Mouse (Mus musculus): Measurements from ENCODE around the gene Unkl. TPM values are rescaled to one million over a fixed set of nuclear protein-coding genes. Genes with fewer than 3 reads are reported as not detected.

The Unkl gene
- polyA plus RNA-seq, 1 experiment, result 60.5 TPM

DNA sequence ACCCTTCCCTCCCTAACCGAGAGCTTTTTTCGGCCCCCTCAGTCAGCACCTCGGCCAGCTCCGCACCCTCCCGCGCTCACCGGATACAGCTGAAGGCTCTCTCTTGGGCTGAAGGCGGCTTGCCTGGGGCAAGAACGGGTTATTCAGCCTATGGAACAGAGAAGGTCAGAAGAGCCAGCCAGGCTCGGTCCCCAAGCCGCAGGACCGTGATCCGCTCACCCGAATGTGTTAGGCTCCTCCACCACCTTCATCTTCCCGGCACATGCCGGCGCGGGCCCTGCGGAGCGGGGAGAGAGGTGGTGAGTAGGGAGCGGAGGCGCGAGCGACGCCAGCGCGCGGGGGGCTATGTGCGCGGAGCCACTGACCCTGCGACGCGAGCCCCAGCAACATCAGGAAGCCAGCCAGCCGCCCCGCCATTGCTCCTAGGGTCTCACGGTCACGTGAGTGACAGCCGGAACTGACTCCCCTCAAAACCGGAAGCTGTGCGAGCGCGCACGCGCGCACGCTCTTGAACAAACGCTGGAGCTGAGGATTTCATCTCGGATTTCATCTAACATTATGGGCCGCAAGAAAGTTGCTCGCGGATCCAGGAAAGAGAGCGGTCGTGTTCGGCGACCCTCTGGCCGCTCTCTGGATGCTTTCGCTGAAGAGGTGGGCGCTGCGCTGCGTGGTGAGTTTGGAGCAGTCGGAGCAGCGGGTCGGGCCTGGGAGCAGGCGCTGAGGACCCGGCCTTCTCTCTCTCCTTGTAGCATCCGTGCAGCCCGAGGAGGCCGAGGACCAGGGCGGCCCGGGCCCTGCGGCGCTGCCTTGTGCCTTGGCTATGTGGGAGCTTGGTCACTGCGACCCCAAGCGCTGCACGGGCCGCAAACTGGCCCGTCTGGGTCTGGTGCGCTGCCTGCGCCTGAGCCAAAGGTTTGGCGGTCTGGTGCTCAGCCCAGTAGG is 51.8 kb downstream of the Unkl start, which contains the start of the genes Gnptg and Tsr3:
TSS of gene Gnptg (minus strand) at position 430 of the 942 bp plus-strand sequence.
TSS of gene Tsr3 (plus strand) at position 476 of the 942 bp plus-strand sequence.
- no peak for TF ChIP-seq GATA1 (IDR thresholded peaks at IDR 0.05; ENCODE audit: low read length)

DNA sequence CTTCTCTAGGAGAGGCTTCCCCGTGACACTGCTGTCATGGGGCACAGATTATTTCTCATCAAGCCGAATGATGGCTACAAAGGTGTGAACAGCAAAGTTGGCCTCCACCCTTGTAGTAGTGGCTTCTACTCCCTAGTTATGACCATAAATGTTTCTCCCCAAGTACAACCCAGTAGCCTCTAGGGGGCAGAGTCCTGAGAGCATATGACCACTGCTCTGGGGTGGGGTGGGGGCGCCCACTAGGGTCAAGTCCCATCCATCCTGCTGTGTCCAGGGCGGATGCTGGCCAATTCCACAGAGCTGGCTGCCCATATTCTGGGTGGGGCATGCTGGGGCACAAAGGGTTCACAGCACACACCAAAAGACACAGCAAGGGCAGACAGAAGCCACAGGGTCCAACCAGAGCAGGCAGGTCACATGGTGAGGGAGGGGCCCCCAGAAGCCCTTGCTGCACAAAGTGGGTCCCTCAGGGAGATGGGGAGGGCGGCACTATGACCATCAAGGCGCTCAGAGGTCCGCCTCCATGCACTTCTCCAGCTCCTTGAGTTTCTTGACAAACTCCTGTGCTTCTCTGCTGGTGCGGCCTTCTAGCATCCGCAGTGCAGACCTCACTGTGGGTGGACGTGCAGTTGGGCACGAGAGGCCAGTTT is 55.1 kb downstream of the Unkl start:
- no peak for TF ChIP-seq GATA1 (IDR thresholded peaks at IDR 0.05; ENCODE audit: low read length)

GRCm38 (mm10) chr17:25244239-25244638 is 56.0 kb downstream of the Unkl start:
- no peak for TF ChIP-seq GATA1 (IDR thresholded peaks at IDR 0.05; ENCODE audit: low read length)

GRCm38 (mm10) chr17:25248033-25248750 is 60.0 kb downstream of the Unkl start:
- no peak for TF ChIP-seq GATA1 (IDR thresholded peaks at IDR 0.05; ENCODE audit: low read length)

GRCm38 (mm10) chr17:25250181-25250835 is 62.1 kb downstream of the Unkl start:
- TF ChIP-seq GATA1 (IDR thresholded peaks at IDR 0.05; ENCODE audit: low read length), result no peak

GRCm38 (mm10) chr17:25252643-25253042 is 64.4 kb downstream of the Unkl start:
- no peak for TF ChIP-seq GATA1 (IDR thresholded peaks at IDR 0.05; ENCODE audit: low read length)

DNA sequence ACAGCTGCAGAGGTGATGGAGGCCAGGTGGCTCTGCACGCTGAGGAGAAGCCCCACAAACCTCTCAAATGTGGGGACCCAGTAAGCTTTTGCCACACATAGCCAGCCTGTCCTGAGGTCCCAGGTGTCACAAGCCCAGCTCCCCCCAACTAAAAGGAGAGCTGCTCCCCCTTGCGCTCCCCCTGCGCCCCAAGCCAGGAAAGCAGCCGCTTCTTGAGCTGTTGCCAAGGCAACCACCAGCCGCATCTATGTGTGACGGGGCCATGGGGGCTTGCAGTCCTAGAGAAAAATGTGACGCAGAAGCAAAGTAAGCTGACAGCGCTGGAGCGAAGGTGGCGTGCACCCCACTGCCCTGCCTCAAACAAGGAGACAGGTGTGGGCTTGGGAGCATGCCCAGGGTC is 65.6 kb downstream of the Unkl start:
- no peak for TF ChIP-seq GATA1 (IDR thresholded peaks at IDR 0.05; ENCODE audit: low read length)

DNA sequence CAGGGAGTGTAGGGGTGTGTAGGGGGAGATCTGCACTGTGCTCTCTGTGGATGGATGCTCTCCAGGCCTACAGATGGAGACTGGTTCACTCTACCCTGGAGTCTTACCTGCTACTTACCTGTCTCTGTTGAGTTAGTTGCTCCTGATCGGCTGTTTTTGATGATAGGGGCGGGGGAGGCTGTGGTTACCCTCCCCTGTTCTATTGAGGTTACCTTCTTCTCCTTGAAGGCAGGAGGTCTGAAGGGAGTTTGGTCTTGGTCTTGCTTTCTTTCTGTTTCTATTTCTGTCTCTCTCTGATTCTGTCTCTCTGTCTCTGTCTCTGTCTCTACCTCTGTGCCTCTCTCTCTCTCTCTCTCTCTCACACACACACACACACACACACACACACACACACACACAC is 66.9 kb downstream of the Unkl start:
- TF ChIP-seq GATA1 (IDR thresholded peaks at IDR 0.05; ENCODE audit: low read length), result no peak

- no peak for TF ChIP-seq GATA1 (IDR thresholded peaks at IDR 0.05; ENCODE audit: low read length)
Measured at GRCm38 (mm10) chr17:25256140-25256754, 68.0 kb downstream of the Unkl start, which contains the start of gene Baiap3. Baiap3 (minus strand) TSS chr17:25256364.

- TF ChIP-seq GATA1 (IDR thresholded peaks at IDR 0.05; ENCODE audit: low read length), result no peak
Measured at GRCm38 (mm10) chr17:25257804-25258261, 69.6 kb downstream of the Unkl start.

GRCm38 (mm10) chr17:25264453-25264852 is 76.3 kb downstream of the Unkl start:
- TF ChIP-seq GATA1 (IDR thresholded peaks at IDR 0.05; ENCODE audit: low read length), result no peak

GRCm38 (mm10) chr17:25270795-25271335 is 82.7 kb downstream of the Unkl start:
- no peak for TF ChIP-seq GATA1 (IDR thresholded peaks at IDR 0.05; ENCODE audit: low read length)

DNA sequence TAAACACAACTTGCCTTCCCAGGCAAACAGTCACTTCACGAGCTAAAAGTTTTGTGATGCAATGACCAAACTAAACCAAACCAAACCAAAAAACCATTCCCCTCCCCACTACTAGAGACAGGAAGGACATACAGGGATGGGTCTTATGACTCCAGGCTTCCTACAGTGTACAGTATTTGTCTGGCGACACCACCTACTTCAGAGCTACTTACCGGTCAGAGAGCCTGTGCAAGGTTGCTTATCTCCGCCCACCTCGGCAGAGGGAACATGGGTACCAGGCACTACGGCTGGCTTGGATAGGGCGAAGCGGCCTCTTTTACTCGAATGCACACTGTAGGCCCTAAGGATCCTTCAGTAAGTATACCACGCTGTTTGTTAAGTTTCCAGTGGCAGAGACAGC is 84.1 kb downstream of the Unkl start:
- TF ChIP-seq GATA1 (IDR thresholded peaks at IDR 0.05; ENCODE audit: low read length), result no peak

- no peak for TF ChIP-seq GATA1 (IDR thresholded peaks at IDR 0.05; ENCODE audit: low read length)
Measured at GRCm38 (mm10) chr17:25272951-25273705, 84.9 kb downstream of the Unkl start.

Measured in G1E-ER4 (cell line).